Comparison of ENCODE assay signal across 15 mouse cellular contexts in genomic region chr2:58137676-58138075, GRCm38 (mm10). TPM values are rescaled to one million over a fixed set of nuclear protein-coding genes. Genes with fewer than 3 reads are reported as not detected.
A peak's percentile ranks its signal among the peaks of the same experiment; 100 is the strongest.
DNase-seq lines count a peak whose midpoint lies in the region; ATAC-seq lines count a peak whose summit lies in the region.
"Had no signal": no experiment of that assay in that cellular context is flagged by ENCODE, and none has a peak within 500 bp of the region (broad histone marks: within the 10 kb centered on the region; RNA-seq: fewer than 3 reads in every experiment).

No protein-coding gene starts in this region.

- 87% methylated on average over 7 of the region's 7 CpGs for WGBS in kidney, embryonic 15.5 days

- no peak overlapping the region for H3K4me2 ChIP-seq in kidney, embryonic 15.5 days
- H3K4me2 ChIP-seq: forebrain, embryonic 12.5 days; hindbrain, embryonic 14.5 days; neural tube, embryonic 12.5 days had no signal

- H3K9me3 ChIP-seq in kidney, embryonic 15.5 days (replicated peaks): no peaks in the 10 kb centered on the region
- H3K9me3 ChIP-seq: forebrain, embryonic 12.5 days; limb, embryonic 10.5 days; neural tube, embryonic 12.5 days had no signal

- H3K4me1 ChIP-seq in kidney, embryonic 15.5 days: no peaks in the 10 kb centered on the region
- H3K4me1 ChIP-seq: forebrain, embryonic 12.5 days; neural tube, embryonic 12.5 days had no signal

- ATAC-seq in kidney, embryonic 15.5 days (replicated peaks; ENCODE audit: low FRiP score): no peak

- DNase-seq in cerebellum, adult 9-10 months: peak; percentile 53
- no peak for DNase-seq in cerebellum, postnatal 10 days
- DNase-seq in c-Kit-positive CD71-negative TER-119-negative erythroid progenitor cells, embryonic 14.5 days (ENCODE audit: low read depth): peak; percentile 61
- DNase-seq in lung, postnatal 4 days: peak; percentile 31 to 34
- DNase-seq in thymus, postnatal 0 days (ENCODE audit: low spot score): peak; percentile 64
- DNase-seq in adrenal gland, adult 8-10 months: no peak
- DNase-seq in urinary bladder, postnatal 14 days (ENCODE audit: low spot score): no peak
- DNase-seq: heart, adult 11 months; kidney, postnatal 4 days; right cerebral cortex, adult 18-20 months had no signal

- no peaks in the 10 kb centered on the region for H3K27me3 ChIP-seq in kidney, embryonic 15.5 days
- H3K27me3 ChIP-seq: forebrain, embryonic 12.5 days; neural tube, embryonic 12.5 days had no signal

- no peak overlapping the region for H3K4me3 ChIP-seq in kidney, embryonic 15.5 days (replicated peaks)
- H3K4me3 ChIP-seq: forebrain, embryonic 12.5 days; limb, embryonic 10.5 days; neural tube, embryonic 12.5 days had no signal

- H3K27ac ChIP-seq in kidney, embryonic 15.5 days: no peak overlapping the region
- H3K27ac ChIP-seq: forebrain, embryonic 12.5 days; hindbrain, embryonic 14.5 days; limb, embryonic 10.5 days; neural tube, embryonic 12.5 days had no signal

- H3K9ac ChIP-seq in kidney, embryonic 15.5 days: no peak overlapping the region
- H3K9ac ChIP-seq: forebrain, embryonic 12.5 days; hindbrain, embryonic 14.5 days; neural tube, embryonic 12.5 days had no signal

- H3K36me3 ChIP-seq in kidney, embryonic 15.5 days: no peaks in the 10 kb centered on the region
- H3K36me3 ChIP-seq: forebrain, embryonic 12.5 days; limb, embryonic 10.5 days; neural tube, embryonic 12.5 days had no signal

RNA-seq across cellular contexts. Expression of gene Cytip, which starts 57.7 kb away (rescaled TPM):
- 117 and 125 TPM in 2 replicates for polyA plus RNA-seq in thymus, postnatal 0 days (2015; fragmentation: Nextera tagmentation; extraction: Ambion mirVana)
- 10 to 100 TPM; 15.7 to 22.5 (median 20.4) TPM for total RNA-seq in adrenal gland, adult 8-10 months (2022)
- polyA plus RNA-seq in kidney, embryonic 15.5 days (2015; fragmentation: Nextera tagmentation; extraction: Ambion mirVana): 0.50 and 1.4 TPM in 2 replicates
- polyA plus RNA-seq: hindbrain, embryonic 14.5 days had no signal

Comparison
In these comparisons a context has a peak if more than half of its experiments do, and no peak if none do; other contexts are left out.
1. DNase-seq: peak in cerebellum, adult 9-10 months (single experiment), c-Kit-positive CD71-negative TER-119-negative erythroid progenitor cells, embryonic 14.5 days (single experiment), lung, postnatal 4 days (2 of 2) and thymus, postnatal 0 days (single experiment); none in cerebellum, postnatal 10 days (0 of 2), adrenal gland, adult 8-10 months (single experiment) and urinary bladder, postnatal 14 days (single experiment).
2. RNA of gene Cytip, which starts 57.7 kb away (polyA plus RNA-seq): 117 to 125 TPM in thymus, postnatal 0 days; 0.50 to 1.4 TPM in kidney, embryonic 15.5 days; every median in the first group is over 10 times any median in the second.